Mouse (Mus musculus): ENCODE measurements around the gene Pde4d. TPM values are rescaled to one million over a fixed set of nuclear protein-coding genes. Genes with fewer than 3 reads are reported as not detected.

The Pde4d gene
- total and polyA plus RNA-seq, 3 experiments = 18.5 to 18.8 TPM; not detected in 1

- TF ChIP-seq USF1 (IDR thresholded peaks at IDR 0.05; ENCODE audit: low read depth, low read length) (no peak), MAFK (IDR thresholded peaks at IDR 0.05; ENCODE audit: borderline replicate concordance, low read depth, low read length) (no peak), NELFE (IDR thresholded peaks at IDR 0.05; ENCODE audit: low read depth, low read length) (peak; percentile 18; the same call in 1 of the 2 replicates), CHD2 (IDR thresholded peaks at IDR 0.05; ENCODE audit: low read length) (no peak), TBP (IDR thresholded peaks at IDR 0.05; ENCODE audit: low read depth, low read length) (no peak), TAL1 (IDR thresholded peaks at IDR 0.05; ENCODE audit: low read length) (no peak)
Observed at GRCm38 (mm10) chr13:109681699-109682293, 1232.0 kb downstream of the Pde4d start (continued).

GRCm38 (mm10) chr13:109683001-109683400, 1233.3 kb downstream of the Pde4d start:
- peak overlapping the region; percentile 48 for H3K9ac ChIP-seq (ENCODE audit: control insufficient read depth, low read depth, low read length, poor library complexity, severe bottlenecking)
- DNase-seq (ENCODE audit: low read depth, low spot score) = peak; percentile 91
- H3K79me2 ChIP-seq (ENCODE audit: control insufficient read depth, insufficient read depth, low read length, poor library complexity) = peaks cover 32% of the 10 kb centered on the region
- no peaks in the 10 kb centered on the region for H3K9me3 ChIP-seq (replicated peaks; ENCODE audit: insufficient read depth, low read length)
- H3K36me3 ChIP-seq (ENCODE audit: control insufficient read depth in 1 of 2, insufficient read depth in 2 of 2, low read length in 2 of 2) = peaks cover 0 to 53% of the 10 kb centered on the region in 2 experiments; a peak in 2 of 4 replicates
- H3K4me1 ChIP-seq (ENCODE audit: control insufficient read depth in 1 of 2, insufficient read depth in 2 of 2, low read length in 2 of 2) = peaks cover 31 to 33% of the 10 kb centered on the region in 2 experiments
- peak overlapping the region in 1 of 2 experiments; percentile 6; a peak in 1 of 4 replicates for H3K4me3 ChIP-seq (ENCODE audit: control insufficient read depth in 1 of 2, insufficient read depth in 1 of 2, low read depth in 2 of 2, low read length in 2 of 2)
- H3K27ac ChIP-seq (ENCODE audit: control insufficient read depth, low read depth, low read length) = peak overlapping the region; percentile 94
- no peaks in the 10 kb centered on the region for H3K27me3 ChIP-seq (ENCODE audit: control insufficient read depth in 1 of 2, insufficient read depth in 2 of 2, low read length in 2 of 2)
- TF ChIP-seq ZNF384 (IDR thresholded peaks at IDR 0.05; ENCODE audit: low read depth, low read length) (no peak), NRF1 (IDR thresholded peaks at IDR 0.05; ENCODE audit: insufficient read depth, low read depth, low read length, poor library complexity, severe bottlenecking) (no peak), JUND (IDR thresholded peaks at IDR 0.05; ENCODE audit: low read depth, low read length) (no peak; the same call in 1 of the 2 replicates), SIN3A (IDR thresholded peaks at IDR 0.05; ENCODE audit: low read length) (peak; percentile 81), E2F4 (IDR thresholded peaks at IDR 0.05; ENCODE audit: borderline replicate concordance, low read depth, low read length) (no peak), MYC (IDR thresholded peaks at IDR 0.05; ENCODE audit: low read depth, low read length) (no peak), ZMIZ1 (IDR thresholded peaks at IDR 0.05; ENCODE audit: low read depth, low read length) (no peak; the same call in 1 of the 2 replicates), MAFK (IDR thresholded peaks at IDR 0.05; ENCODE audit: borderline replicate concordance, low read depth, low read length) (0 out of 2 replicates have a peak, but pooled peaks have one; percentile 37), MEF2A (IDR thresholded peaks at IDR 0.05; ENCODE audit: extremely low read depth, insufficient replicate concordance, low read depth, low read length, poor library complexity, severe bottlenecking) (no peak), KAT2A (conservative IDR thresholded peaks at IDR 0.05; ENCODE audit: low read depth, low read length) (no peak), ELF1 (IDR thresholded peaks at IDR 0.05; ENCODE audit: low read depth, low read length) (no peak), ZKSCAN1 (IDR thresholded peaks at IDR 0.05; ENCODE audit: low read depth, low read length) (no peak), NELFE (IDR thresholded peaks at IDR 0.05; ENCODE audit: low read depth, low read length) (no peak), HCFC1 (IDR thresholded peaks at IDR 0.05; ENCODE audit: low read depth, low read length) (no peak; the same call in 1 of the 2 replicates), CHD2 (IDR thresholded peaks at IDR 0.05; ENCODE audit: low read length) (no peak), CTCF (IDR thresholded peaks at IDR 0.05 in 2 of 3, conservative IDR thresholded peaks at IDR 0.05 in 1 of 3; ENCODE audit: control insufficient read depth in 1 of 3, insufficient read depth in 1 of 3, low read depth in 2 of 3, low read length in 3 of 3, poor library complexity in 1 of 3, severe bottlenecking in 1 of 3) (no peak), POLR2AphosphoS2 (IDR thresholded peaks at IDR 0.05; ENCODE audit: low read length) (no peak), CHD1 (IDR thresholded peaks at IDR 0.05; ENCODE audit: low read depth, low read length) (no peak), ETS1 (IDR thresholded peaks at IDR 0.05; ENCODE audit: low read depth, low read length) (peak; percentile 91), GABPA (IDR thresholded peaks at IDR 0.05; ENCODE audit: low read depth, low read length) (no peak), TCF12 (IDR thresholded peaks at IDR 0.05; ENCODE audit: low read depth, low read length) (peak; percentile 95), TAL1 (IDR thresholded peaks at IDR 0.05; ENCODE audit: low read length) (peak; percentile 88), UBTF (IDR thresholded peaks at IDR 0.05; ENCODE audit: borderline replicate concordance, insufficient read depth, low read depth, low read length) (no peak), POLR2A (IDR thresholded peaks at IDR 0.05; ENCODE audit: control insufficient read depth in 1 of 2, insufficient read depth in 1 of 2, low read depth in 1 of 2, low read length in 2 of 2, poor library complexity in 1 of 2) (no peak), EP300 (IDR thresholded peaks at IDR 0.05; ENCODE audit: low read depth in 1 of 2, low read length in 2 of 2) (peak; percentile 96 to 97), RAD21 (IDR thresholded peaks at IDR 0.05; ENCODE audit: low read depth, low read length) (no peak), POLR2AphosphoS5 (IDR thresholded peaks at IDR 0.05; ENCODE audit: borderline replicate concordance, low read depth, low read length) (no peak), MAX (IDR thresholded peaks at IDR 0.05; ENCODE audit: low read length) (no peak), MAZ (IDR thresholded peaks at IDR 0.05; ENCODE audit: low read depth, low read length) (0 out of 2 replicates have a peak, but pooled peaks have one; percentile 32), ZC3H11A (IDR thresholded peaks at IDR 0.05; ENCODE audit: low read depth, low read length) (no peak), MYB (IDR thresholded peaks at IDR 0.05; ENCODE audit: low read depth, low read length) (peak; percentile 62), RCOR1 (IDR thresholded peaks at IDR 0.05; ENCODE audit: low read depth, low read length) (peak; percentile 72)

All from MEL (cell line).